Mouse (Mus musculus): ENCODE measurements around the gene Mycl.

- TF ChIP-seq TAL1 (IDR thresholded peaks at IDR 0.05; ENCODE audit: low read length) (no peak), GATA1 (IDR thresholded peaks at IDR 0.05; ENCODE audit: low read length) (no peak)
These were observed 12.9 kb upstream of the Mycl start for GRCm38 (mm10) chr4:122982537-122982936.
